Mouse (Mus musculus): Measurements from ENCODE around the gene Dbndd2. TPM values are rescaled to one million over a fixed set of nuclear protein-coding genes. Genes with fewer than 3 reads are reported as not detected.
A peak's percentile ranks its signal among the peaks of the same experiment; 100 is the strongest.

Dbndd2 gene
- total RNA-seq (2014; rRNA removed; ENCODE audit: low replicate concordance) (22.3 and 26.6 TPM in 2 replicates), polyA plus RNA-seq (2015; fragmentation: Nextera tagmentation; extraction: Ambion mirVana) (16.8 and 16.9 TPM in 2 replicates)

GRCm38 (mm10) chr2:164485681-164486257, at the start of gene Dbndd2:
Gene Dbndd2 (plus strand): TSS chr2:164486106.
- no peak for DNase-seq (ENCODE audit: low spot score)
- H3K9me3 ChIP-seq (replicated peaks; ENCODE audit: control insufficient read depth, low read length): no peaks in the 10 kb centered on the region
- H3K9ac ChIP-seq (replicated peaks; ENCODE audit: low read depth, low read length): peak within 1 kb of the TSS; percentile 65
- H3K36me3 ChIP-seq (replicated peaks; ENCODE audit: control insufficient read depth, insufficient read depth, low read length): peaks cover 11% of the 10 kb centered on the region
- peak within 1 kb of the TSS; percentile 52 for H3K27ac ChIP-seq (ENCODE audit: low read depth)
- peak; percentile 24; the same call in 1 of the 2 replicates for ATAC-seq (ENCODE audit: insufficient read depth, low read depth)
- H3K4me3 ChIP-seq (ENCODE audit: low read depth, low read length): peak within 1 kb of the TSS; percentile 66
- TF ChIP-seq EP300 (IDR thresholded peaks at IDR 0.05; ENCODE audit: low read depth): no peak
- no peak for TF ChIP-seq CTCF (IDR thresholded peaks at IDR 0.05; ENCODE audit: low read depth)
- H3K4me2 ChIP-seq (ENCODE audit: low read depth, low read length): peak within 1 kb of the TSS; percentile 83
- no peaks in the 10 kb centered on the region for H3K27me3 ChIP-seq (ENCODE audit: control insufficient read depth, insufficient read depth, low read length)
- WGBS: 2% methylated on average over 25 of the region's 26 CpGs
- peaks cover 7% of the 10 kb centered on the region; the same call in 1 of the 2 replicates for H3K4me1 ChIP-seq (ENCODE audit: control insufficient read depth, insufficient read depth)

DNA sequence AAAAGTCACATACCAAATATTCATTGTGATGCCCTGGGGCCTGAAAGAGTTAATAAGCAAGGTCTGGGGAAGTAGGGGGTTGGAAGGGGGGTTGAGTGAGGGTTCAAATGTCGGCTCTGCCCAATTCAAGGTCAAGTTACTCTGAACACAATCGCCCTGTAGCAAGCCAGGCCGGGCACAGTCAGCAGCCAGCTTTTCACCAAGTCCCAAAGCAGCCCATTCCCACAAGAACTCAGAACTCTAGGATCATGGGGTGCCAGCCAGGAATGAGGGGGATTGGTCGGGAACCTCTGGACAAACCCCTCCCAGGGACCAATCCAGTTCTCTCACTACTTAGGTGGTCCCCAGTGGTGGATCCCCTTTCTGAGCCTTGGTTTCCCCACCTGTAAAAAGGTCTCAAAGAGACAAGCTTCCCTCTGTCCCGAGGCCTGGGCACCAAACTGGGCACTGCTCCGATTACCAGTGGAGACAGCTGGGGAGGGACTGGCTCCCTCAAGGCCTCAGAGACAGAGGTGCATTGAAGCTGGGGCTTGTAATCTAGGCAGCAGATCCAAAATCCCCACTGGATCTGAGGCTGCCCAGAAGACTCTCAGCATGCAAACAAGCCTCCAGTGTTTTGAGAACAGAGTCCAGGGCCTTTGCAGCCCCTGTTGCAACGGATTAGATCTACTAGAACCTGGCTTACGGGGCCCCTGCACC, 49.5 kb upstream of the Dbndd2 start:
- H3K36me3 ChIP-seq (replicated peaks; ENCODE audit: control insufficient read depth, insufficient read depth, low read length): no peaks in the 10 kb centered on the region
- peaks cover 42% of the 10 kb centered on the region for H3K4me1 ChIP-seq (ENCODE audit: control insufficient read depth, insufficient read depth)
- H3K27me3 ChIP-seq (ENCODE audit: control insufficient read depth, insufficient read depth, low read length): peaks cover 12% of the 10 kb centered on the region
- no peak for ATAC-seq (ENCODE audit: insufficient read depth, low read depth)
- H3K27ac ChIP-seq (ENCODE audit: low read depth): peak overlapping the region; percentile 26; the same call in 1 of the 2 replicates
- H3K4me2 ChIP-seq (ENCODE audit: low read depth, low read length): no peak overlapping the region
- no peak for TF ChIP-seq CTCF (IDR thresholded peaks at IDR 0.05; ENCODE audit: low read depth)
- no peak for TF ChIP-seq EP300 (IDR thresholded peaks at IDR 0.05; ENCODE audit: low read depth)
- 39% methylated on average over 8 of the region's 8 CpGs for WGBS
- no peak overlapping the region; the same call in 1 of the 2 replicates for H3K9ac ChIP-seq (replicated peaks; ENCODE audit: low read depth, low read length)
- no peak for DNase-seq (ENCODE audit: low spot score)
- no peaks in the 10 kb centered on the region for H3K9me3 ChIP-seq (replicated peaks; ENCODE audit: control insufficient read depth, low read length)
- H3K4me3 ChIP-seq (ENCODE audit: low read depth, low read length): no peak overlapping the region

GRCm38 (mm10) chr2:164436961-164437360, 48.9 kb upstream of the Dbndd2 start:
- peak; percentile 31 for ATAC-seq (ENCODE audit: insufficient read depth, low read depth)
- Histone ChIP-seq H3K4me3 (ENCODE audit: low read depth, low read length) (no peak overlapping the region), H3K4me1 (ENCODE audit: control insufficient read depth, insufficient read depth) (peaks cover 42% of the 10 kb centered on the region), H3K27ac (ENCODE audit: low read depth) (peak overlapping the region; percentile 26; the same call in 1 of the 2 replicates), H3K27me3 (ENCODE audit: control insufficient read depth, insufficient read depth, low read length) (peaks cover 16% of the 10 kb centered on the region), H3K9me3 (replicated peaks; ENCODE audit: control insufficient read depth, low read length) (no peaks in the 10 kb centered on the region), H3K9ac (replicated peaks; ENCODE audit: low read depth, low read length) (no peak overlapping the region; the same call in 1 of the 2 replicates), H3K36me3 (replicated peaks; ENCODE audit: control insufficient read depth, insufficient read depth, low read length) (no peaks in the 10 kb centered on the region), H3K4me2 (ENCODE audit: low read depth, low read length) (no peak overlapping the region)
- WGBS: 63% methylated on average over 3 of the region's 3 CpGs
- DNase-seq (ENCODE audit: low spot score): no peak
- no peak for TF ChIP-seq CTCF (IDR thresholded peaks at IDR 0.05; ENCODE audit: low read depth)
- TF ChIP-seq EP300 (IDR thresholded peaks at IDR 0.05; ENCODE audit: low read depth): no peak

DNA sequence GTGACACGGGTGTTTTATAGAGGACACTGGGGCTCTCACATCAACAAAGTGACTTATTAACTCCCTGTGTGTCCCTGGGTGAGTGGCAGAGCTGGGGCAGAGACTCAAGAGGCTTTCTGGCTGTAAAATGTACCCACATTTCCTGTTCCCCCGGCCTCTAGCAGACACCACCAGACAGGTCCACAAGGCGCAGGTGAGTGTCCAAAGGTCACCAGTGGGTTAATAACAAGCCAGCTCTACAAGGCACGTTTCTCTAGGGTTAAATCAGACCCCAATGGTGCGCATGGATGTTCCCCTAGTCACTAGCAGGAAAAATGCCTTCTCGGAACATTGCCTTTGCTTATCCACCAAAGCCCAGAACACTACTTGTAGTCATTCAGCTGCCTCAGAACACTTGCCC, 48.2 kb upstream of the Dbndd2 start:
- peaks cover 19% of the 10 kb centered on the region for H3K27me3 ChIP-seq (ENCODE audit: control insufficient read depth, insufficient read depth, low read length)
- no peaks in the 10 kb centered on the region for H3K36me3 ChIP-seq (replicated peaks; ENCODE audit: control insufficient read depth, insufficient read depth, low read length)
- no peak overlapping the region for H3K27ac ChIP-seq (ENCODE audit: low read depth)
- H3K9ac ChIP-seq (replicated peaks; ENCODE audit: low read depth, low read length): no peak overlapping the region
- ATAC-seq (ENCODE audit: insufficient read depth, low read depth) (no peak), DNase-seq (ENCODE audit: low spot score) (no peak)
- H3K4me2 ChIP-seq (ENCODE audit: low read depth, low read length): no peak overlapping the region
- no peaks in the 10 kb centered on the region for H3K9me3 ChIP-seq (replicated peaks; ENCODE audit: control insufficient read depth, low read length)
- TF ChIP-seq EP300 (IDR thresholded peaks at IDR 0.05; ENCODE audit: low read depth): no peak
- H3K4me1 ChIP-seq (ENCODE audit: control insufficient read depth, insufficient read depth): peaks cover 43% of the 10 kb centered on the region
- WGBS: 73% methylated on average over 6 of the region's 6 CpGs
- H3K4me3 ChIP-seq (ENCODE audit: low read depth, low read length): no peak overlapping the region

GRCm38 (mm10) chr2:164438257-164438656, 47.6 kb upstream of the Dbndd2 start:
- H3K27me3 ChIP-seq (ENCODE audit: control insufficient read depth, insufficient read depth, low read length): peaks cover 19% of the 10 kb centered on the region
- DNase-seq (ENCODE audit: low spot score): no peak
- ATAC-seq (ENCODE audit: insufficient read depth, low read depth): no peak
- H3K4me2 ChIP-seq (ENCODE audit: low read depth, low read length): no peak overlapping the region
- TF ChIP-seq CTCF (IDR thresholded peaks at IDR 0.05; ENCODE audit: low read depth) (no peak), EP300 (IDR thresholded peaks at IDR 0.05; ENCODE audit: low read depth) (no peak)
- no peak overlapping the region for H3K9ac ChIP-seq (replicated peaks; ENCODE audit: low read depth, low read length)
- peaks cover 38% of the 10 kb centered on the region for H3K4me1 ChIP-seq (ENCODE audit: control insufficient read depth, insufficient read depth)
- no peaks in the 10 kb centered on the region for H3K9me3 ChIP-seq (replicated peaks; ENCODE audit: control insufficient read depth, low read length)
- WGBS: 60% methylated on average over 8 of the region's 8 CpGs
- no peak overlapping the region for H3K4me3 ChIP-seq (ENCODE audit: low read depth, low read length)
- H3K36me3 ChIP-seq (replicated peaks; ENCODE audit: control insufficient read depth, insufficient read depth, low read length): no peaks in the 10 kb centered on the region
- H3K27ac ChIP-seq (ENCODE audit: low read depth): no peak overlapping the region
